Mouse (Mus musculus): ENCODE measurements around the gene Trim59. TPM values are rescaled to one million over a fixed set of nuclear protein-coding genes. Genes with fewer than 3 reads are reported as not detected.
A peak's percentile ranks its signal among the peaks of the same experiment; 100 is the strongest.

Gene Trim59
- polyA plus RNA-seq, 1 experiment from 2014 or later: 39.0 TPM

DNA sequence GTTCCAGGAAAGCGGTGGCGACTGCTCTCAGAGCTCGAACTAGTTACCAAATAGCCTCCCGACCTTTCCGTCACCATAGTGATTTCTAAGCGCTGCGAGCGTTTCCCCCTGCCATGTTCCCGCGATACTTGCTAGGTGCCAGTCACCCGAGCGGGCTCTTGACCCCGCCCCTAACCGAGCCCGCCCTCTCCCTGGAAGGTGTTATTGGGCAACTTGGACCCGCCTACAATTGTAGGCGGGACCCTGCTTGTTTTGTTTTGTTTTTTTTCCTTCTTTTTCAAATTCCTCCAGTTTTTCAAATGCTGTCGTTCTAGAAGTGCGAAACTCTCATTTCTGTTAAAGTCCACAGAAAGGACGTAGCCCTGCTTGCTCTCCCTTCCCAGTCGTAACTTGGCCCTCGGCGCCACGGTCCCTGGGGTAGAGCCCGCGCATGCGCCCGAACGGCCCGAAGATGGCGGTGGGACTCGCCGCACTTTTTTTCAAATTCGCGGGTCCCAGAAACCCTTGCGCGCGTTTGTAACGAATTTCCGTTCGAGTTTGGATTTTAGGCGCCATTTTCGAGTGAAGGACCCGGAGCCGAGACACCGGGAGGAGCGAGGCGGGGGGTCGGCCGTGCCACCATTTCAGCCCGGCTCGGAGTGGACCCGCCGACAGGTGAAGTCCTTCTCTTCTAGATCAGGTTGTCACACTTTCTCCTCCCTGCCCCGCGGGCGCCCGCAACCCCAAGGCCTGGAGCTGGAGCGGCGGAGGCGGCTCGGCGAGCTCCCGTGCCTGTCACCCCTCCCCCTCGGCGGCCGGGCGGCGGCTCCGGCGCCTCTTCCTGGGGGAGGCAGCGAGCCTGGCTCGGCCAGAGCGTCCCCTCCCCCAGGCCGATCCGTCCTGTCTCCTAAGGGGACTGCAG is 39.9 kb downstream of the Trim59 start, which contains the start of the genes Ift80 and Smc4:
Ift80 (minus strand) TSS at position 134 of the 901 bp plus-strand sequence.
Smc4 (plus strand) TSS at position 302 of the 901 bp plus-strand sequence.
- ATAC-seq (ENCODE audit: low FRiP score, low read depth): peak; percentile 98

DNA sequence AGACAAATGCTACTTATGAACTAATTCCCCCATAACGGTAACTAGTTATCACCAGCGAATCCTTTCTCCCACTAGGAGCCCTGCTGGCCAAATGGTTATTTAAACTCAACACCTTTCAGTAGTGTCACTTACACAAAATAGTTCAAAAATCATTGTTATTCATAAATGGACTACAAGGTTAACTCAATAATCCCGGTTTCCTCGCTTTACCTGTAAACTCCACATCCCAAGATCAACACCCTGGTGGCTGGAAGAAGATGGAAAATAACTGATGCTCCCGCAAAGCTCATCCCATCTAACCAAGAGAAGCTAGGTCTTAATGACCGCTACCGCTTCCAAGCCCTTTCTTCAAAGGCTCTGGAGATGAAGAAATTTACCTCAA is 40.5 kb downstream of the Trim59 start:
- ATAC-seq (ENCODE audit: low FRiP score, low read depth): peak; percentile 58
- peak overlapping the region; percentile 59 for H3K9ac ChIP-seq
- no peaks in the 10 kb centered on the region for H3K36me3 ChIP-seq
- H3K27me3 ChIP-seq: no peaks in the 10 kb centered on the region
- under 1% methylated on average over 7 of the region's 7 CpGs for WGBS
- H3K4me1 ChIP-seq (replicated peaks): peaks cover 17% of the 10 kb centered on the region
- H3K4me3 ChIP-seq: peak overlapping the region; percentile 75
- H3K4me2 ChIP-seq: peak overlapping the region; percentile 66
- peak overlapping the region; percentile 83 for H3K27ac ChIP-seq (replicated peaks)
- no peaks in the 10 kb centered on the region for H3K9me3 ChIP-seq

More for the DNA sequence above, 39.9 kb downstream of the Trim59 start, which contains the start of the genes Ift80 and Smc4:
- Histone ChIP-seq H3K36me3 (no peaks in the 10 kb centered on the region), H3K4me3 (peak within 1 kb of the TSS; percentile 75), H3K9ac (peak within 1 kb of the TSS; percentile 60), H3K4me1 (replicated peaks) (peaks cover 17% of the 10 kb centered on the region), H3K27ac (replicated peaks) (peak within 1 kb of the TSS; percentile 83), H3K4me2 (peak within 1 kb of the TSS; percentile 85), H3K9me3 (no peaks in the 10 kb centered on the region), H3K27me3 (no peaks in the 10 kb centered on the region)
- under 1% methylated on average over 73 of the region's 76 CpGs for WGBS

DNA sequence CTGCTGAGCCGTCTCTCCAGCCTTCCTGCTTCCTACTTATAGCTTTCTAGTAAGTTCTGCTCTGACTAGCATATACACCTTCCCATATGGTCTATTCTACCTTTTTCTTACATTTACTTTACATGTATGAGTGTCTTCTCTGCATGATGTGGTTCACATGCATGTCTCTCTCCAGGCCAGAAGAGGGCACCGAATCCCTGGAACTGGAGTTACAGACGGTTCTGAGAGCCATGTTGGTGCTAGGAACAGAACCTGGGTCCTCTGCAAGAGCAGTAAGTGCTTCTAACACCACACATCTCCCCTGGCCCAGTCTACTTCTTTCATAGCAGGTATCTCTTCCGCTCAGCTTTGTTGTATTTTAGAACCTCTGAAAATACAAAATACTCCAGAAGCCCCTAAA is 41.8 kb downstream of the Trim59 start:
- no peak overlapping the region for H3K9ac ChIP-seq
- H3K36me3 ChIP-seq: no peaks in the 10 kb centered on the region
- 89% methylated on average over 4 of the region's 4 CpGs for WGBS
- H3K4me3 ChIP-seq: no peak overlapping the region
- no peaks in the 10 kb centered on the region for H3K9me3 ChIP-seq
- no peak overlapping the region for H3K4me2 ChIP-seq
- H3K27me3 ChIP-seq: no peaks in the 10 kb centered on the region
- no peak for ATAC-seq (ENCODE audit: low FRiP score, low read depth)
- peaks cover 17% of the 10 kb centered on the region for H3K4me1 ChIP-seq (replicated peaks)
- H3K27ac ChIP-seq (replicated peaks): no peak overlapping the region

DNA sequence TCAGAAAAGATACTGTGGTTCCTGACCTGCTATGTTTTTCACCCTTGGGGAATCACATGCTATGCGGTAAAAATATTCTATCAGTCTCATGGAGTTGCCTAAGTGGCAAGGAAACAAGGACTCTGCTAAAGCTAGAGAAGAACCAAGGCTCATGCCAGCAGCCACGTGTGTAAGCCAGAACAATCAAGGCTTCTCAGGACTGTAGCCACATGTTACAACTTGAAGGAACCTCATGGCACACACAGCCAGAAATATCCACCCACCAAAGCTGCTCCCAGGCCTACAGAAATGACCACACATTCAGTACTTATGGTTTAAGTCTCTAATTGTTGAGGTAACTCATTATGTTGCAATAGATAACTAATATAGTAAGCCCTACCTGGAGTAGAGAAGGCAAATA is 58.0 kb downstream of the Trim59 start:
- Histone ChIP-seq H3K4me3 (no peak overlapping the region), H3K27me3 (no peaks in the 10 kb centered on the region), H3K36me3 (no peaks in the 10 kb centered on the region), H3K9ac (no peak overlapping the region), H3K4me2 (no peak overlapping the region), H3K9me3 (no peaks in the 10 kb centered on the region), H3K4me1 (replicated peaks) (no peaks in the 10 kb centered on the region), H3K27ac (replicated peaks) (no peak overlapping the region)
- 89% methylated on average over 2 of the region's 2 CpGs for WGBS
- no peak for ATAC-seq (ENCODE audit: low FRiP score, low read depth)

MicroRNA genes within 50 kb of the gene (microRNA counts, 519-probe panel; counts per million panel counts)
- 4,502 counts per million, percentile 92 among the panel's probes with 10 or more counts for microRNA mmu-miR-15b

Small RNA genes within 50 kb of the gene (microRNA-seq; reads per million reads assigned to microRNA genes)
- gene Mir15b (673 reads per million, percentile 74 among the genes with 10 or more reads in this experiment), gene Mir16-2 (302 reads per million, percentile 65 among the genes with 10 or more reads in this experiment)

Other genes with a start within 250 kb of the Trim59 start
- gene 1110032F04Rik, start 175.2 kb downstream of the Trim59 start, polyA plus RNA-seq (2015; fragmentation: Nextera tagmentation; extraction: Ambion mirVana): 5.0 and 5.2 TPM in 2 replicates
- gene Ift80, start 40.2 kb downstream of the Trim59 start, polyA plus RNA-seq (2015; fragmentation: Nextera tagmentation; extraction: Ambion mirVana): 8.4 and 9.3 TPM in 2 replicates
- 39.2 and 50.9 TPM in 2 replicates for gene Smc4, start 40.0 kb downstream of the Trim59 start, polyA plus RNA-seq (2015; fragmentation: Nextera tagmentation; extraction: Ambion mirVana)
- gene Kpna4, start 82.4 kb upstream of the Trim59 start, polyA plus RNA-seq (2015; fragmentation: Nextera tagmentation; extraction: Ambion mirVana): 32.1 and 33.5 TPM in 2 replicates
- gene Arl14, start 177.7 kb upstream of the Trim59 start, polyA plus RNA-seq (2015; fragmentation: Nextera tagmentation; extraction: Ambion mirVana): not detected in 2 replicates

Measured in hindbrain, embryonic 15.5 days (tissue).